Mouse (Mus musculus): ENCODE data around the gene Cage1.

The Cage1 gene

DNA sequence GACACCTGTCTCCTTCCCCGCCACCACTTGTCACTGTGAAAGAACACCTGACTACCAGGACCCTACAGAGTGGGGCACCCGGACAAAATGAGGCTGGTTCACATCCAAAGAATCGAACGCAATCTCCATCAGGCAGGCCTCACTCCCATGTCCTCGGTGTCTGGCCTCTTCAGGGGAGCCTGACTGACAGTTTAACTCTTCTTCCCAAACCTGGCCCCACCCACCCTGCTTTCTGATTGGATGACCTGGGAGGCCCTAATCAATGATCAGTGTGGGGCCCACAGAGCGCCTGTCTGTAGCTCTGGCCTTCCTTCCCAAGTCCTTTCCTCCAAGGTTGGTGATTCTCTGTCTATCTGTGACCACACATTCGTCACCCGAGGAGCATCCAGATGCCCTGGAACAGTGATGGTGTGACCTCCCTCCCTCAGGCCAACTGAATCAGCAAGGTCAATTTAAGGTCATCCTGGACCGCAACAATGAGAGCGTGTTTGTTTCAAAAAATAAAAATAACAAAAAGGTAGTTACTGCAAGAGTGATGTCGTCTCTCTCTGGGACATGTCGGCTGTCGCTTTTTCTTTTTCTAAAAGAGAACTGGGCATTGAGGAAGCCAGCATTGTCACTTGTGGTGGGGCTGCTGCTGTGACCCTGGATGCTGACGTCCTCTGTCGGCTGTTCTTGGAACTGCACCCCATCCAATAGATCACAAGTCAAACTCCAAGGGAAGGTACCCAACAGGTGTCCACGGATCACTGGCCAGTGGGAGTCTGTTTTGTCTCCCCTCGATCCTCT is 71.5 kb downstream of the Cage1 start:
- DNase-seq (ENCODE audit: low spot score): peak; percentile 68

DNA sequence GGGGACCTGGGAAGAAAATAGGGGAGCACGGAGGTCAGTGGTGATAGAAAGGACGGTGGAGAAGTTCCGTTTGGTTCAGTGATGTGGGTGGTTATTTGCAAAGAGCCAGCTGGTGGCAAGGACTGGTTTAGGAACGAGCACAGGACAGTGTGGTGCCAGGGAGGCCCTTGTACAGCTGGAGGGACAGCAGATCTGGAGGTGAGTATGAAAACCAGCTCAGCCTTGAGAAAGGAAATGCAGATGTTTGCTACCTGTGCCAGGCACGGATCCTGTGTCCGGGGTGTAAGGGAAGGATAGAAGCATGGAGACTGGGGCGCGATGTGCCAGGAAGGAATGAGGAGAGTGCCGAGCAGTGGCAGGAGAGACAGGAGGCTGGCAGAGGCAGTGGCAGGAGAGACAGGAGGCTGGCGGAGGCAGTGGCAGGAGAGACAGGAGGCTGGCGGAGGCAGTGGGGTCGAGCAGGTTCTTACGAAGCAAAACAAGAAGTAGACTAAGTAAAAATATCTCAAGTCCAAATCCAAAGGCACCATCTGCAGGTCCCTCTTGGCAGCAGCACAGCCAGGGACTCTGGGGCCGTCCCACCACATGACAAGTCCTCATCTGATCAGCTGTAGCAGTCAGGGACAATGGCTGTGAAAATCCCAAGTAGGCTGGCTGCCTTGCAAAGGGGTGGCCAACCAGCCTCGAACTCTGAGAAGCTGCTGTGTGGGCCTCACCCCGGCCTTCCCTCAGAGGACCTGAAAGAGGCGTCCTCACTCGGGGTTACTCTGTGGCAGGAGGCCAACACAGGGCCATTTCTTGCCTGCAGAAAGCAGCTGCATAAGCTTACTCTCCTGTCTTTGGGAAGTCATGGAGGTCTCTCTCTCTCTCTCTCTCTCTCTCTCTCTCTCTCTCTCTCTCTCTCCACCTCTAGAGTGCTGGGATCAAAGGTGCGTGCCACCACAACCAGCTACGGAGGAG is 72.5 kb downstream of the Cage1 start:
- DNase-seq (ENCODE audit: low spot score): no peak

DNA sequence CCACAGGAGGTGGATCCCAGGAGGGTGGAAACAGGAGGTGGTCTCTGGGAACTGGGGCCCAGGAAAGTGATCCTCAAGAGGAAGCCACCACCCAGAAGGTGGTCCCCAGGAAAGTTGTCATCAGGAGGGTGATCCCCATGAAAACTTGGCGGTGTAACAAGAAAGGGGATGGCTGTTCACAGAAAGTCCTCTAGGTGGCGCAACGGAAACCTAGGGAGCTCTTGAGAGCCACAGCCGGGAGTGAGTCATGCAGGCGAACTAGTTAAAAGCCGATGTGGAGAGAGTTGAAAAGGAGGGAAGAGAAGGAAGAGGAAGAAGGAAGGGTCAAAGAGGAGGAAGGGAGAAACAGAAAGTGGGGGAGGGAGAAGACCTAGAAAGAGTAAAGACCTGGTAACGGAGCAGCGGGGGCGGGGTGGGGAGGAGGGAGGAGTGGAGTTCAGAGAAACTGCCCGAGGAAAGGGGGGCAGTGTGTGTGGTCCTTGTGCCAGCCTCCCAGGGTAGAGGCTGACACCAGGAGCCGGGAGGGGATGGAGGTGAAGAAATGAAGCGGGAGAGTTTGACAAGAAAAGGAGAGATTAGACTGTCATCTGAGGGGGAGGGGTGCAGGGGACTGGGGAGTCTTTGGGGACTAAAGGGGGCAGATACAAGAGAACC is 73.4 kb downstream of the Cage1 start:
- peak; percentile 84 for DNase-seq (ENCODE audit: low spot score)

DNA sequence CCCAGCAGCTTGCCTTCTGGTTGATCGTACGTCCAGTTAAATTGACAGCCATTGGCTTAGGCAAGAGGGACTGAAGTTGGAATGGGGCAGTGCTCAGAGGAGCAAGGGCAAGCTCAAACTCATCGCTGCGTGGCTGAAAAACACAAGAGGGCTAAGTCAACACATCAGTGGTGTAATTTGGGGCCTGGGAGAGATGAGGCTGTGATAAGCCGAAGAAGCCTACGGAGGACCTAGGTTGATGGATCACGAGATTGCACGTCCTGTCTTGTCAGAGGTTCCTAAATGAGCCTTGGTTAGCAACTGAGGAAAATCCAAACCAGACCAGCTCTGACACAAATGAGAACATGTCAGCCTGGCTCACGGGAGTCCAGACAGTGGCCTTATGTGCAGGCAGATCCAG is 74.3 kb downstream of the Cage1 start:
- no peak for DNase-seq (ENCODE audit: low spot score)

DNA sequence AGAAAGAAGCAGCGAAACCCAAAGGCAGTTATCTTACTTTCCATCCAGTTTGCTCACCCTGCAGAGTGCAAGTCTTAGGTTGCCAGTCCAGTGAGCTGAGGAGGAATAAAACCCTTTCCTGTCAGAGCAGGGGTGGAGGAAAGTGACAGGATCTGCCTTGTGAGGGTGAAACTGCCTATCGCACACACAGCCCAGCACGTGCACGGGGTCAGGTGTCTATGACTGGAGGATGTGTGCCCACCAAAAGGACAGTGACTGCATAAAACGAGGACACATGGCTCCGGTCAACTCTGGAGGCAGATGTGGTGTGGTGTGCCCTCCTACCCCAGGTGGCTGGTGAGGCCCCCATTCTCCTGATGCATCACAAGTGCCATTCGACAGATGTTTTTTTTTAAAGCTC is 76.9 kb downstream of the Cage1 start:
- DNase-seq (ENCODE audit: low spot score): no peak

DNA sequence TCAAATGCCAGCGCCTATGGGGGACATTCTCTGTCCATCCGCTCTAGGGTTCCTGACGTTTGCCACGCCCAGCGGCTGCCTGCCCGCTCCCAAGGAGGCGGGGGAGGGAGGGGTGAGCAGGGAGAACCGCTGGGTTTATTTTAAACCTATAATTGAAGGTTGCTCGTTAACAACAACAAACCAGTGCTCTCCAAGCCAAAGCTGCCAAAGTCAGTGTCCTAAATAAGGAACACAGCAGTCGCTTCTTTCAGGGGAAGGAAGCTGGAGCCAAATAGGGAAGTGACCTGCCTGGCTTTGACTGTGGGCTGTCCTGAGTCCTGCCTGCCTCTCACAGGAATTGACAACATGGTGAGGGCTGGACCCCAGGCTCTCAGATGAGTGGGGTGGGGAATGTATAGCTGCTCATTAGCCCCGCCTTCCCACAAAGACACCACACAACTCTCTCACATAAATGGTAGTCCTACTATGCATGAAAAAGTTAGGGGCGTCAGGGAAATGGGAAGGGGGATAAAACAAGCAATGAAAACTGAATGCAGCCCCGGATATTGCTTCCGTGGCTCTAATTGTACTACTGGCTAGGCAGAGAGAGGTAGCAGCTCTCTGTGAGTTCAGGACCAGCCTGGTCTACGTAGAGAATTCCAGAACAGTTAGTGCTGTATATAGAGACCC is 77.5 kb downstream of the Cage1 start:
- no peak for DNase-seq (ENCODE audit: low spot score)

DNA sequence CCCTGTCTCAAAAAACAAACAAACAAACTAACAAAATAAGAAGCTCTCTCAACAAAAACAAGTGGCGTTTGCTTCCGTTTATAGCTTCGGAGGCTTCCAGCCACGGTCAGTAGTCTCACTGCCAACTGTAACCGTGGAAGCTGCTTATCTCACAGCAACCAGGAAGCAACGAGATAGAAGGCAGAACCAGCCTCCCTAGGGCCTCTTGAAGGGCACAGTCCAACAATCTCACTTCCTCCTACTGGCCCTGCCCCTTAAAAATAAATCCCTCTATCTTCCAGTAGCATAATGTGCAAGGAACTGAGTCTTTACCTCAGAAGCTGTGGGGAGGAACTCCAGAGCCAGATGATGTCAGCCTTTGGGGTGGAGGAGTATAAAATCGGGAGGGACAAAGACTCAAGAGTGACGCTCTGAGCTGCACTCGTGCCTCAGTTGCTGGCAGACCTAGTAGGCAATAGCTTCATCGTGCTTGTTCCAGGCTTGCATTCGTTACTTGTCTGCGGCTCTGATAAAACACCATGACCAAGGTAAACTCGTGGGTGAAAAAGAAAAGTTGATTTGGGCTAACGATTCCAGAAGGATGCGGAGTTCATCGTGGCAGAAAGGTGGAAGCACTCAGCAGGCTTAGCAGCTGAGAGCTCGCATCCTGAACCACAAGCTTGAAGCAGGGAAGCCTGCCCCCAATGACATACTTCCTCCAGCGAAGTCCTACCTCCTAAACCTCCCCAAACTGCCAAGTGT is 78.2 kb downstream of the Cage1 start:
- DNase-seq (ENCODE audit: low spot score): no peak
